Mouse (Mus musculus) lung, embryonic 14.5 days (tissue): Measurements from ENCODE around the gene Mylk. TPM values are rescaled to one million over a fixed set of nuclear protein-coding genes. Genes with fewer than 3 reads are reported as not detected.
A peak's percentile ranks its signal among the peaks of the same experiment; 100 is the strongest.

Experiments used
- ATAC-seq: fragments of 200-750 bp; cut with Nextera tagmentation; 2 replicates; pipeline ENCODE4 v1.8.0; 2017; ENCODE audit warnings: mild to moderate bottlenecking, moderate TSS enrichment, moderate library complexity; ENCODE audit not compliant: insufficient read depth
- DNase-seq: peaks from one replicate; pipeline ENCODE4 v3.0.0-alpha.2; 2015
- H3K27ac ChIP-seq: fragments of 300-500 bp; sonication (generic); 2 replicates; pipeline ENCODE4 v1.5.1; 2014; ENCODE audit warnings: low read depth, mild to moderate bottlenecking, moderate library complexity
- H3K27me3 ChIP-seq: fragments of 300-500 bp; sonication (generic); 2 replicates; pipeline ENCODE4 v1.6.1; 2014; ENCODE audit warnings: low read length, control low read depth; ENCODE audit not compliant: insufficient read depth
- H3K36me3 ChIP-seq: fragments of 300-500 bp; sonication (generic); 2 replicates; pipeline ENCODE4 v1.6.1; 2014; ENCODE audit warnings: control low read depth; ENCODE audit not compliant: insufficient read depth
- H3K4me1 ChIP-seq: fragments of 300-500 bp; sonication (generic); 2 replicates; pipeline ENCODE4 v1.6.1; 2014; ENCODE audit warnings: antibody characterized with exemption, control low read depth; ENCODE audit not compliant: insufficient read depth
- H3K4me2 ChIP-seq: fragments of 300-500 bp; sonication (generic); 2 replicates; pipeline ENCODE4 v1.6.1; 2014; ENCODE audit warnings: mild to moderate bottlenecking
- H3K4me3 ChIP-seq: fragments of 300-500 bp; sonication (generic); 2 replicates; pipeline ENCODE4 v1.5.1; 2014; ENCODE audit warnings: low read depth, low read length
- H3K9ac ChIP-seq: fragments of 300-500 bp; sonication (generic); 2 replicates; pipeline ENCODE4 v1.6.1; 2014
- H3K9me3 ChIP-seq: fragments of 300-500 bp; sonication (generic); 2 replicates; pipeline ENCODE4 v1.6.1; 2016; ENCODE audit warnings: low read depth, low read length, control low read depth
- CTCF ChIP-seq: IDR thresholded peaks from 2 replicates; pipeline ENCODE4 v1.5.1; 2016; ENCODE audit warnings: antibody characterized with exemption, low read depth
- WGBS: fragments of 180-500 bp; shearing (Covaris S2); extraction: QIAGEN DNeasy Blood & Tissue Kit; methylation state at CpG from one replicate; pipeline ENCODE4 v1.1.7; 2014; 5-methylcytosine and 5-hydroxymethylcytosine counted together
- polyA plus RNA-seq: library from polyadenylated mRNA; unstranded; fragments of >200 nt; fragmentation: Nextera tagmentation; extraction: Ambion mirVana; gene quantifications from 2 replicates; pipeline ENCODE4 v1.2.1, GENCODE M21; 2014

The Mylk gene
- polyA plus RNA-seq, 1 experiment from 2014 or later, result 122 TPM

GRCm38 (mm10) chr16:34938248-34938647 lies 193.2 kb downstream of the Mylk start:
- no peaks in the 10 kb centered on the region for H3K9me3 ChIP-seq
- peaks cover 67% of the 10 kb centered on the region for H3K36me3 ChIP-seq
- DNase-seq, result no peak
- H3K9ac ChIP-seq, result no peak overlapping the region
- H3K4me1 ChIP-seq, result peaks cover 39% of the 10 kb centered on the region
- H3K4me2 ChIP-seq, result no peak overlapping the region
- peak overlapping the region; percentile 81 for H3K27ac ChIP-seq
- 78% methylated on average over 2 of the region's 2 CpGs for WGBS
- H3K4me3 ChIP-seq, result no peak overlapping the region
- H3K27me3 ChIP-seq, result no peaks in the 10 kb centered on the region
- no peak for TF ChIP-seq CTCF
- no peak for ATAC-seq

DNA sequence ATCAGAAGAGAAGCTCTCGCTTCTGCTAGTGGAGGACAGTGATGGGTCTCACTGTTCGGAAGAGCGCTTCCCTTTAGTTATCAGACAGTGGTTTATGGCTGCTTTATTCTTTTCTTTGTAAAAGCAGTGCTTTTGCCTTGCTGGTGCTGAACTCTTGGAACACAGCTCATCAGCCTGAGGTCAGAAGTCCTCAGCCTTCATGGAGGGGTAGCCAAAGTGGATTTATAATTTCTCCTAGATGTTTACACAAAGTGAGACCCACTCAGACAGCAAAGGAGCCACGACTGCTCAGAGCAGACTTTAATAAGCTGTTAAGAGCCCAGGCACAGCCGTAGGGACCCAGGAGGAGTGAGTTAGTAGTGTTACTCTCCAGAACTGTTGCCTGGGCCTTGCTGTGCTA lies 194.9 kb downstream of the Mylk start:
- Histone ChIP-seq H3K4me1 (peaks cover 34% of the 10 kb centered on the region), H3K27ac (peak overlapping the region; percentile 38; the same call in 1 of the 2 replicates), H3K4me2 (no peak overlapping the region), H3K9me3 (no peaks in the 10 kb centered on the region), H3K36me3 (peaks cover 72% of the 10 kb centered on the region), H3K27me3 (no peaks in the 10 kb centered on the region), H3K4me3 (no peak overlapping the region), H3K9ac (no peak overlapping the region)
- peak; percentile 67 for DNase-seq
- ATAC-seq, result no peak
- no peak for TF ChIP-seq CTCF
- 32% methylated on average over 5 of the region's 5 CpGs for WGBS

- no peaks in the 10 kb centered on the region for H3K9me3 ChIP-seq
- peaks cover 74% of the 10 kb centered on the region for H3K36me3 ChIP-seq
- no peak for DNase-seq
- 0 out of 2 replicates have a peak overlapping the region, but pooled peaks have one; percentile 38 for H3K27ac ChIP-seq
- no peak for ATAC-seq
- 47% methylated on average over 5 of the region's 5 CpGs for WGBS
- H3K4me2 ChIP-seq, result no peak overlapping the region
- no peaks in the 10 kb centered on the region for H3K27me3 ChIP-seq
- H3K4me1 ChIP-seq, result peaks cover 30% of the 10 kb centered on the region
- no peak overlapping the region for H3K9ac ChIP-seq
- H3K4me3 ChIP-seq, result no peak overlapping the region
- no peak for TF ChIP-seq CTCF
Measured at GRCm38 (mm10) chr16:34940363-34940762, 195.4 kb downstream of the Mylk start.

GRCm38 (mm10) chr16:34941915-34942314 lies 196.9 kb downstream of the Mylk start:
- WGBS, result 45% methylated on average over 3 of the region's 3 CpGs
- no peaks in the 10 kb centered on the region for H3K9me3 ChIP-seq
- ATAC-seq, result no peak
- TF ChIP-seq CTCF, result no peak
- H3K9ac ChIP-seq, result no peak overlapping the region
- DNase-seq, result no peak
- no peaks in the 10 kb centered on the region for H3K27me3 ChIP-seq
- H3K27ac ChIP-seq, result 0 out of 2 replicates have a peak overlapping the region, but pooled peaks have one; percentile 18
- peaks cover 66% of the 10 kb centered on the region for H3K36me3 ChIP-seq
- no peak overlapping the region for H3K4me3 ChIP-seq
- H3K4me2 ChIP-seq, result no peak overlapping the region
- peaks cover 15% of the 10 kb centered on the region for H3K4me1 ChIP-seq

DNA sequence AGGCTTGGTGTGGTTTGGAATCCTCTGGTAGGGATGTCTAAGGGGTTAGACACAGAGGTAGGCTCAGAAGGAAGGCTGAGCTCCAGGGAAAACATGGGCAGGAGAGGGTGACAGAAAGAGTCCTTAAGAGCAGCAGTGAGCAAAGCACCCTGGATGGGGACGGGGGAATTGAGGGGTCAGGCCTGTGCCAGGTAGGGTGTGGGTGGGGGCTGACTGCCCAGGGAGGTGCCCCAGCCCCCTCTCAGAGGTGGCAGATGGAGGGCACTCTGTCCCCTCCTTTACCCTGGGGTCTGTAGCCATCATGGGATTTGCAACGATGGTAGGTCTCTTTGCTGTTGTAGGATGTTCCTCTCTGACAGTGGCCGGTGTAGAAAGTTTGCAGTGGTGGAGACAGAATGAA lies 201.3 kb downstream of the Mylk start:
- no peak overlapping the region for H3K9ac ChIP-seq
- H3K27me3 ChIP-seq, result no peaks in the 10 kb centered on the region
- ATAC-seq, result no peak; the same call in 1 of the 2 replicates
- no peak overlapping the region for H3K4me3 ChIP-seq
- DNase-seq, result no peak
- 84% methylated on average over 3 of the region's 3 CpGs for WGBS
- H3K9me3 ChIP-seq, result no peaks in the 10 kb centered on the region
- no peak for TF ChIP-seq CTCF
- no peak overlapping the region for H3K27ac ChIP-seq
- no peak overlapping the region for H3K4me2 ChIP-seq
- H3K4me1 ChIP-seq, result no peaks in the 10 kb centered on the region
- peaks cover 49% of the 10 kb centered on the region for H3K36me3 ChIP-seq

GRCm38 (mm10) chr16:34950935-34951334 lies 205.9 kb downstream of the Mylk start:
- WGBS, result 77% methylated on average over 9 of the region's 9 CpGs
- H3K4me1 ChIP-seq, result no peaks in the 10 kb centered on the region
- ATAC-seq (no peak), DNase-seq (no peak)
- H3K4me3 ChIP-seq, result no peak overlapping the region
- H3K36me3 ChIP-seq, result peaks cover 53% of the 10 kb centered on the region
- no peak overlapping the region for H3K27ac ChIP-seq
- no peak overlapping the region for H3K4me2 ChIP-seq
- no peaks in the 10 kb centered on the region for H3K9me3 ChIP-seq
- no peaks in the 10 kb centered on the region for H3K27me3 ChIP-seq
- no peak overlapping the region for H3K9ac ChIP-seq
- no peak for TF ChIP-seq CTCF

DNA sequence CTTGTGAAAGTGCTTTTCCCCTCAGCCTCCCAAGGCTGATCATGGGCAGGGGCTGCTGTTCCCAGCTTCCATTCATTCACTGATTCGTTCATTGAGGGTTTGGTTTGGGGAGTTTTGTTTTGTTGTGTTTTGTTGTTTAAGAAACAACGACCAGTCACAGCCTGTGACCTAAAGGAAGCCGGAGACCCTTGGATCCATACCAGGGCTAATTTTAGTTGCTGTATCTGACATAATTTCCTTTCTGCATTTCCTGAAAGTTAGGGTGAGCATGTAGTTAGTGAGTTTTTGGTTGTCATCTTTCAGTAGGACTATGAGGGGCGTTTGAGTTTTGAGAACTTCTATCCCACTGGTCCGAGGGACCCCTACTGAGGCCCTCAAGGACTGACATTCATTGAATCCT lies 207.2 kb downstream of the Mylk start:
- Histone ChIP-seq H3K9me3 (no peaks in the 10 kb centered on the region), H3K27me3 (no peaks in the 10 kb centered on the region), H3K27ac (peak overlapping the region; percentile 44; the same call in 1 of the 2 replicates), H3K36me3 (peaks cover 65% of the 10 kb centered on the region), H3K4me1 (no peaks in the 10 kb centered on the region; the same call in 1 of the 2 replicates), H3K9ac (no peak overlapping the region), H3K4me2 (no peak overlapping the region), H3K4me3 (no peak overlapping the region)
- 59% methylated on average over 5 of the region's 5 CpGs for WGBS
- TF ChIP-seq CTCF, result no peak
- ATAC-seq, result no peak
- peak; percentile 61 for DNase-seq
